ENCODE assay signal across 11 mouse cellular contexts in the genomic region with DNA sequence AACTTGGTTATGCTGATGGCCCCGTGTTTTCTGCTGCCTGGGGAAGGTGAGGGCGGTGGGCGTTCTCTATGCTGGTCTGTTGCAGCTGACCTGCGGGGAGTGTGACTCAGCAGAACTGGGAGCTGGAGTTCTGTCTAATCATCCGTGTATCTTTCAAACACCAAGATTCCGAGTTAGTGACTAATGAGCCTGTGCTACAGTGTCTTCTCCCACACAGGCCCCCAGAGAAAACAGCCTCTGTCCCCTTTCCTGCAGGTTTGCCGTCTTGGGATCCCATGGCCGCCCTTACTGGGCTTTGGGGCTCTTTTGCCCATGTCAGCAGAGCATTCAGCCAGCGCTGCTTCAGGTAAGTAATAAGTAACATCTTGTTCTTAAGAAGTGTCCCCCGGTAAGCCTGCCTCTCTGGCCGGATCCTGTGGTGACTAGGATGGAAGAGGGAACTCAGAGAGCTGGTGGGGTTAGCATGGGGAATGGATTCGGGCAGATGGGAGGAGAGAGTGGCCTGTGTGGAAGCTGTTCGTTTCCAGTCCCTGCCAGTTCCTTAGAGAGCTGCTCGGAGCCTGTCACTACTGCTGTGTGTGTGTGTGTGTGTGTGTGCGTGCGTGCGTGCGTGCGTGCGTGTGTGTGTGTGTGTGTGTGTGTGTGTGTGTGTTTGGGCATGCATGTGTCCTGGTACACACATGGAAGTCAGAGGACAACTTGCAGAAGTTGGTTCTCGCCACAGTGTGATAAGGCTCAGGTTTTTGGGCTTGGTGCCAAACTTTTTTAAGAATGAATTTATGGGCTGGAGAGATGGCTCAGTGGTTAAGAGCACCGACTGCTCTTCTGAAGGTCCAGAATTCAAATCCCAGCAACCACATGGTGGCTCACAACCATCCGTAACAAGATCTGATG. TPM values are rescaled to one million over a fixed set of nuclear protein-coding genes. Genes with fewer than 3 reads are reported as not detected.
DNase-seq lines count a peak whose midpoint lies in the region; ATAC-seq and TF ChIP-seq lines count a peak whose summit lies in the region.
"Had no signal": no experiment of that assay in that cellular context is flagged by ENCODE, and none has a peak within 500 bp of the region (broad histone marks: within the 10 kb centered on the region; RNA-seq: fewer than 3 reads in every experiment).

No protein-coding gene starts in this region.

- DNase-seq in hindbrain, embryonic 10.5 days (ENCODE audit: low spot score) = no peak
- peak; percentile 77 for DNase-seq in MEL-GATA-1-ER (ENCODE audit: extremely low read depth, low read depth)
- DNase-seq in kidney, adult 2 months = peak; percentile 65
- no peak for DNase-seq in layer of hippocampus, postnatal 14 days (ENCODE audit: low spot score in 2 of 2)
- DNase-seq in midbrain, embryonic 11.5 days (ENCODE audit: low spot score, missing footprints) = no peak
- DNase-seq: thymus, postnatal 14 days had no signal

- no peak overlapping the region for H3K9ac ChIP-seq in hindbrain, embryonic 12.5 days
- H3K9ac ChIP-seq in hindbrain, embryonic 13.5 days = no peak overlapping the region
- H3K9ac ChIP-seq in midbrain, embryonic 11.5 days (ENCODE audit: low read length) = no peak overlapping the region

- H3K4me3 ChIP-seq in hindbrain, embryonic 10.5 days = 0 out of 2 replicates have a peak overlapping the region, but pooled peaks have one; percentile 6
- H3K4me3 ChIP-seq in hindbrain, embryonic 12.5 days = no peak overlapping the region
- no peak overlapping the region for H3K4me3 ChIP-seq in kidney, adult 2 months (ENCODE audit: insufficient read depth, low read depth, low read length)
- no peak overlapping the region for H3K4me3 ChIP-seq in hindbrain, embryonic 13.5 days
- no peak overlapping the region for H3K4me3 ChIP-seq in midbrain, embryonic 11.5 days (ENCODE audit: low read depth, low read length)

- no peak for ATAC-seq in hindbrain, embryonic 12.5 days (ENCODE audit: low FRiP score)
- peak; percentile 62 for ATAC-seq in megakaryocyte, adult 5-6 weeks (ENCODE audit: poor library complexity, severe bottlenecking)
- no peak for ATAC-seq in hindbrain, embryonic 13.5 days (ENCODE audit: low FRiP score)
- ATAC-seq in midbrain, embryonic 11.5 days (ENCODE audit: low FRiP score) = no peak

- H3K27ac ChIP-seq in hindbrain, embryonic 10.5 days = no peak overlapping the region; the same call in 1 of the 2 replicates
- no peak overlapping the region for H3K27ac ChIP-seq in hindbrain, embryonic 12.5 days
- H3K27ac ChIP-seq in kidney, adult 2 months (ENCODE audit: insufficient read depth, low read depth, low read length) = peak overlapping the region; percentile 43
- H3K27ac ChIP-seq in hindbrain, embryonic 13.5 days = no peak overlapping the region
- H3K27ac ChIP-seq in midbrain, embryonic 11.5 days (ENCODE audit: low read depth, low read length) = no peak overlapping the region

- H3K27me3 ChIP-seq in hindbrain, embryonic 10.5 days (ENCODE audit: insufficient read depth, poor library complexity, severe bottlenecking) = no peaks in the 10 kb centered on the region
- H3K27me3 ChIP-seq in hindbrain, embryonic 12.5 days = no peaks in the 10 kb centered on the region
- H3K27me3 ChIP-seq in kidney, adult 2 months (replicated peaks; ENCODE audit: control insufficient read depth, insufficient read depth, low read length) = no peaks in the 10 kb centered on the region
- H3K27me3 ChIP-seq in hindbrain, embryonic 13.5 days = no peaks in the 10 kb centered on the region
- no peaks in the 10 kb centered on the region for H3K27me3 ChIP-seq in midbrain, embryonic 11.5 days (ENCODE audit: control insufficient read depth, insufficient read depth, low read length)

- no peak for TF ChIP-seq POLR2A in kidney, adult 2 months (IDR thresholded peaks at IDR 0.05; ENCODE audit: low read depth, low read length)

- WGBS in hindbrain, embryonic 10.5 days = 80% methylated on average over 23 of the region's 23 CpGs
- WGBS in hindbrain, embryonic 12.5 days = 78% methylated on average over 22 of the region's 23 CpGs
- 51% methylated on average over 23 of the region's 23 CpGs for WGBS in kidney, adult 2 months
- WGBS in hindbrain, embryonic 13.5 days = 81% methylated on average over 23 of the region's 23 CpGs
- WGBS in midbrain, embryonic 11.5 days = 79% methylated on average over 23 of the region's 23 CpGs

- H3K4me2 ChIP-seq in hindbrain, embryonic 12.5 days (replicated peaks) = no peak overlapping the region
- no peak overlapping the region for H3K4me2 ChIP-seq in hindbrain, embryonic 13.5 days
- no peak overlapping the region for H3K4me2 ChIP-seq in midbrain, embryonic 11.5 days

- H3K4me1 ChIP-seq in hindbrain, embryonic 10.5 days (replicated peaks) = peaks cover 32% of the 10 kb centered on the region
- peaks cover 6% of the 10 kb centered on the region for H3K4me1 ChIP-seq in hindbrain, embryonic 12.5 days
- peaks cover 11% of the 10 kb centered on the region for H3K4me1 ChIP-seq in kidney, adult 2 months (ENCODE audit: control insufficient read depth, insufficient read depth, low read length)
- H3K4me1 ChIP-seq in hindbrain, embryonic 13.5 days (replicated peaks) = 0 out of 2 replicates have a peak, but pooled peaks cover 5% of the 10 kb centered on the region
- no peaks in the 10 kb centered on the region for H3K4me1 ChIP-seq in midbrain, embryonic 11.5 days (ENCODE audit: control insufficient read depth, insufficient read depth, low read length)

- no peaks in the 10 kb centered on the region for H3K9me3 ChIP-seq in hindbrain, embryonic 10.5 days
- H3K9me3 ChIP-seq in hindbrain, embryonic 12.5 days (replicated peaks) = no peaks in the 10 kb centered on the region
- H3K9me3 ChIP-seq in hindbrain, embryonic 13.5 days = no peaks in the 10 kb centered on the region
- H3K9me3 ChIP-seq in midbrain, embryonic 11.5 days (ENCODE audit: control insufficient read depth, low read length) = no peaks in the 10 kb centered on the region

- H3K36me3 ChIP-seq in hindbrain, embryonic 10.5 days = peaks cover 29% of the 10 kb centered on the region
- peaks cover 17% of the 10 kb centered on the region for H3K36me3 ChIP-seq in hindbrain, embryonic 12.5 days
- H3K36me3 ChIP-seq in kidney, adult 2 months (ENCODE audit: control insufficient read depth, insufficient read depth, low read length) = no peaks in the 10 kb centered on the region
- H3K36me3 ChIP-seq in hindbrain, embryonic 13.5 days = peaks cover 23% of the 10 kb centered on the region
- 0 out of 2 replicates have a peak, but pooled peaks cover 4% of the 10 kb centered on the region for H3K36me3 ChIP-seq in midbrain, embryonic 11.5 days (ENCODE audit: control insufficient read depth, insufficient read depth, low read length)

- no peak for TF ChIP-seq CTCF in kidney, adult 2 months (conservative IDR thresholded peaks at IDR 0.05; ENCODE audit: insufficient read depth, insufficient read length, low read depth, low read length)

RNA-seq across cellular contexts. Expression of gene Tmem63b, which starts 8.8 kb away (rescaled TPM):
- 60.5 and 83.5 TPM in 2 replicates for polyA plus RNA-seq in hindbrain, embryonic 10.5 days (2016; fragmentation: Nextera tagmentation; extraction: Ambion mirVana)
- 102 TPM in 2 replicates for polyA plus RNA-seq in hindbrain, embryonic 12.5 days (2016; fragmentation: Nextera tagmentation; extraction: Ambion mirVana)
- 77.9 and 90.1 TPM in 2 replicates for polyA plus RNA-seq in kidney, adult 2 months (2012; rRNA removed)
- total RNA-seq in megakaryocyte, adult 5-6 weeks (2015) = 3.3 and 5.3 TPM in 2 replicates
- 3.6 and 5.3 TPM in 2 replicates for total RNA-seq in megakaryocyte, adult 5-6 weeks (2017)
- 100 to 1,000 TPM; 219 to 224 TPM for total RNA-seq in layer of hippocampus, postnatal 14 days (2021)
- polyA plus RNA-seq in hindbrain, embryonic 13.5 days (2015; fragmentation: Nextera tagmentation; extraction: Ambion mirVana) = 123 and 139 TPM in 2 replicates
- 43.3 and 49.3 TPM in 2 replicates for polyA plus RNA-seq in midbrain, embryonic 11.5 days (2014; fragmentation: Nextera tagmentation; extraction: Ambion mirVana)

RNA-seq across cellular contexts. Expression of gene Mrpl14, which starts 9.4 kb away (rescaled TPM):
- 146 and 150 TPM in 2 replicates for polyA plus RNA-seq in hindbrain, embryonic 10.5 days (2016; fragmentation: Nextera tagmentation; extraction: Ambion mirVana)
- 98.1 and 110 TPM in 2 replicates for polyA plus RNA-seq in hindbrain, embryonic 12.5 days (2016; fragmentation: Nextera tagmentation; extraction: Ambion mirVana)
- polyA plus RNA-seq in kidney, adult 2 months (2012; rRNA removed) = 168 and 199 TPM in 2 replicates
- 30.3 and 34.7 TPM in 2 replicates for total RNA-seq in megakaryocyte, adult 5-6 weeks (2015)
- 12.7 and 14.7 TPM in 2 replicates for total RNA-seq in megakaryocyte, adult 5-6 weeks (2017)
- 10 to 100 TPM; 36.4 to 43.5 TPM for total RNA-seq in layer of hippocampus, postnatal 14 days (2021)
- polyA plus RNA-seq in hindbrain, embryonic 13.5 days (2015; fragmentation: Nextera tagmentation; extraction: Ambion mirVana) = 121 and 122 TPM in 2 replicates
- polyA plus RNA-seq in midbrain, embryonic 11.5 days (2014; fragmentation: Nextera tagmentation; extraction: Ambion mirVana) = 111 and 114 TPM in 2 replicates

RNA-seq across cellular contexts. Expression of gene Capn11, which starts 36.3 kb away (rescaled TPM):
- polyA plus RNA-seq in hindbrain, embryonic 10.5 days (2016; fragmentation: Nextera tagmentation; extraction: Ambion mirVana) = 0.31 and 1.2 TPM in 2 replicates
- 1.4 and 2.4 TPM in 2 replicates for polyA plus RNA-seq in hindbrain, embryonic 12.5 days (2016; fragmentation: Nextera tagmentation; extraction: Ambion mirVana)
- polyA plus RNA-seq in kidney, adult 2 months (2012; rRNA removed) = 0.04 and 0.16 TPM in 2 replicates
- 0.67 TPM in 1 of 2 replicates, not detected in the other for total RNA-seq in megakaryocyte, adult 5-6 weeks (2015)
- total RNA-seq in megakaryocyte, adult 5-6 weeks (2017) = not detected in 2 replicates
- under 1 TPM; 0.14 to 0.25 TPM for total RNA-seq in layer of hippocampus, postnatal 14 days (2021)
- 0.65 and 0.95 TPM in 2 replicates for polyA plus RNA-seq in hindbrain, embryonic 13.5 days (2015; fragmentation: Nextera tagmentation; extraction: Ambion mirVana)
- 0.52 and 0.84 TPM in 2 replicates for polyA plus RNA-seq in midbrain, embryonic 11.5 days (2014; fragmentation: Nextera tagmentation; extraction: Ambion mirVana)
- polyA plus RNA-seq: embryonic facial prominence, embryonic 14.5 days had no signal

RNA-seq across cellular contexts. Expression of gene 1600014C23Rik, which starts 38.2 kb away (rescaled TPM):
- 0.58 and 0.67 TPM in 2 replicates for polyA plus RNA-seq in hindbrain, embryonic 10.5 days (2016; fragmentation: Nextera tagmentation; extraction: Ambion mirVana)
- not detected in 2 replicates for polyA plus RNA-seq in hindbrain, embryonic 12.5 days (2016; fragmentation: Nextera tagmentation; extraction: Ambion mirVana)
- polyA plus RNA-seq in kidney, adult 2 months (2012; rRNA removed) = not detected in 2 replicates
- not detected in 2 replicates for total RNA-seq in megakaryocyte, adult 5-6 weeks (2015)
- not detected in 2 replicates for total RNA-seq in megakaryocyte, adult 5-6 weeks (2017)
- not detected for total RNA-seq in layer of hippocampus, postnatal 14 days (2021)
- not detected in 2 replicates for polyA plus RNA-seq in hindbrain, embryonic 13.5 days (2015; fragmentation: Nextera tagmentation; extraction: Ambion mirVana)
- 0.48 TPM in 1 of 2 replicates, not detected in the other for polyA plus RNA-seq in midbrain, embryonic 11.5 days (2014; fragmentation: Nextera tagmentation; extraction: Ambion mirVana)
- total RNA-seq: adrenal gland, adult 18-20 months had no signal
- polyA plus RNA-seq: embryonic facial prominence, embryonic 14.5 days had no signal

Comparison
In these comparisons a context has a peak if more than half of its experiments do, and no peak if none do; other contexts are left out.
1. DNase-seq: peak in MEL-GATA-1-ER (single experiment) and kidney, adult 2 months (single experiment); none in hindbrain, embryonic 10.5 days (single experiment), layer of hippocampus, postnatal 14 days (0 of 2) and midbrain, embryonic 11.5 days (single experiment).